Mouse (Mus musculus): ENCODE data around the gene Adap1.

DNA sequence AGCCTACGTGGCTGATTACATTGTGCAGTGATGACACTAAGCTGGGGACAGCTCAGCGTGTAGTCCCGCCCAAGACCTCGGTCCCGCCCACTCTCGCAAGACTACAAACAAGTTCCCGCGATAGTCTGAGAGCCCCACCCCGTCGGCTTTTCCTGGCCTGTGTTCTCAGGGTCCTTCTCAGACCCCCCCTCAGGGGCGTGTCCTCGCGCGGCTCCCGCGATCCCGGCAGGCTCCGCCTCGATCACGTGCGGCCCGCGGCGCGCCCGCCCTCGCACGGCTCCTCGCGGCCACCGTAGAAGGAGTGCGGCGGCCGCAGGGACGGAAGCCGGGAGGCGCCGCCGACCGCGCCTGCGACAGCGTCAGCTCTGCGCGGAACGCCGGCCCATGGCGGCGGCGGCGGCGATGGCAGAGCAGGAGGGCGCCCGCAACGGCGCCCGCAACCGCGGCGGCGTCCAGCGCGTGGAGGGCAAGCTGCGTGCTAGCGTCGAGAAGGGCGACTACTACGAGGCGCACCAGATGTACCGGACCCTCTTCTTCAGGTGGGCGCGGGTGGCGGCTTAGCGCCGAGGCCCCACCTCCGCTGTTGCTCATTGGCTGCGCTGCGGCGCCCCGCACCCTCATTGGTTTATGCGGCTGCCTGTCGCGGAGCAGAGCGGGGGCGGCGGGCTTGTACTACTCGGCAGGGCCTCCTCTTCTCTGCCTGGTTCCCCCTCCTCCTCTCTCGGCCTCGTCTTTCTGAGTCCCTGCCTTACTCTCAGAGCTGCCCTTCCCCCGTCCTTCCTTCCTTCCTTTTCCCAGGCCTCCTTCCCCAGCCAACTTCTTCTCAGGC is 73.1 kb downstream of the Adap1 start, which contains the start of gene Get4:
- TF ChIP-seq EP300 (optimal IDR thresholded peaks at IDR 0.05) (peak; percentile 97), CTCF (IDR thresholded peaks at IDR 0.05; ENCODE audit: low read depth) (no peak)

Measured in stomach, postnatal 0 days (tissue).